In genomic region chr10:40008847-40009246, GRCm38 (mm10) we compare ENCODE assay signal across 10 mouse cellular contexts. TPM values are rescaled to one million over a fixed set of nuclear protein-coding genes. Genes with fewer than 3 reads are reported as not detected.
DNase-seq lines count a peak whose midpoint lies in the region; ATAC-seq and TF ChIP-seq lines count a peak whose summit lies in the region.
"Not testable (repeated sequence)": the region's sequence is repeated elsewhere in the genome, so short reads cannot be mapped to it uniquely, and the experiment has no call there.
"Had no signal": no experiment of that assay in that cellular context is flagged by ENCODE, and none has a peak within 500 bp of the region (broad histone marks: within the 10 kb centered on the region; RNA-seq: fewer than 3 reads in every experiment).

No protein-coding gene starts in this region.

- not testable (repeated sequence) for H3K4me3 ChIP-seq in forebrain, embryonic 11.5 days (ENCODE audit: low read depth, low read length); kidney, adult 2 months (ENCODE audit: insufficient read depth, low read depth, low read length)

- H3K4me1 ChIP-seq in forebrain, embryonic 11.5 days (replicated peaks; ENCODE audit: control insufficient read depth, insufficient read depth, low read length); kidney, adult 2 months (ENCODE audit: control insufficient read depth, insufficient read depth, low read length): not testable (repeated sequence)

- H3K27ac ChIP-seq in forebrain, embryonic 11.5 days (ENCODE audit: low read depth, low read length); kidney, adult 2 months (ENCODE audit: insufficient read depth, low read depth, low read length): not testable (repeated sequence)

- TF ChIP-seq CTCF in kidney, adult 2 months (conservative IDR thresholded peaks at IDR 0.05; ENCODE audit: insufficient read depth, insufficient read length, low read depth, low read length) = not testable (repeated sequence)

- TF ChIP-seq POLR2A in kidney, adult 2 months (IDR thresholded peaks at IDR 0.05; ENCODE audit: low read depth, low read length) = not testable (repeated sequence)

- not testable (repeated sequence) for H3K9me3 ChIP-seq in forebrain, embryonic 11.5 days (ENCODE audit: control insufficient read depth, low read length)

- not testable (repeated sequence) for H3K4me2 ChIP-seq in forebrain, embryonic 11.5 days (ENCODE audit: low read depth, low read length, severe bottlenecking)

- peak; percentile 18 for DNase-seq in brain, adult 2 months (ENCODE audit: low read depth, low spot score)
- DNase-seq in forebrain, embryonic 11.5 days (ENCODE audit: low spot score) = peak; percentile 23
- peak; percentile 52 for DNase-seq in heart, adult 11 months
- DNase-seq in kidney, adult 2 months = peak; percentile 39
- DNase-seq in kidney, adult 9 months = peak; percentile 34

- WGBS in forebrain, embryonic 11.5 days = 82% methylated on average over 4 of the region's 4 CpGs
- WGBS in kidney, adult 2 months = 54% methylated on average over 4 of the region's 4 CpGs

- not testable (repeated sequence) for H3K27me3 ChIP-seq in forebrain, embryonic 11.5 days (ENCODE audit: control insufficient read depth, insufficient read depth, low read length); kidney, adult 2 months (replicated peaks; ENCODE audit: control insufficient read depth, insufficient read depth, low read length)

- ATAC-seq in forebrain, embryonic 11.5 days (replicated peaks; ENCODE audit: low FRiP score) = not testable (repeated sequence)
- ATAC-seq in frontal cortex, adult (ENCODE audit: low TSS enrichment) = peak; percentile 55; the same call in 1 of the 2 replicates

- not testable (repeated sequence) for H3K9ac ChIP-seq in forebrain, embryonic 11.5 days (ENCODE audit: low read length)

- H3K36me3 ChIP-seq in forebrain, embryonic 11.5 days (ENCODE audit: control insufficient read depth, insufficient read depth, low read length); kidney, adult 2 months (ENCODE audit: control insufficient read depth, insufficient read depth, low read length): not testable (repeated sequence)

RNA-seq across cellular contexts. Expression of gene Mfsd4b1, which starts 16.2 kb away (rescaled TPM):
- polyA plus RNA-seq in forebrain, embryonic 11.5 days (2014; fragmentation: Nextera tagmentation; extraction: Ambion mirVana) = not detected in 2 replicates
- 81.5 and 102 TPM in 2 replicates for polyA plus RNA-seq in kidney, adult 2 months (2012; rRNA removed)
- polyA plus RNA-seq: activated CD4-positive, CD25-positive, alpha-beta regulatory T cell, adult 4 months; C2C12; CD4-positive, CD25-positive, alpha-beta regulatory T cell, adult 4 months; G1E had no signal

RNA-seq across cellular contexts. Expression of gene Mfsd4b5, which starts 22.4 kb away (rescaled TPM):
- 0.08 TPM in 1 of 2 replicates, not detected in the other for polyA plus RNA-seq in forebrain, embryonic 11.5 days (2014; fragmentation: Nextera tagmentation; extraction: Ambion mirVana)
- polyA plus RNA-seq in kidney, adult 2 months (2012; rRNA removed) = 223 and 249 TPM in 2 replicates
- polyA plus RNA-seq: G1E had no signal

RNA-seq across cellular contexts. Expression of gene Mfsd4b3, which starts 48.9 kb away (rescaled TPM):
- 0.13 TPM in 1 of 2 replicates, not detected in the other for polyA plus RNA-seq in forebrain, embryonic 11.5 days (2014; fragmentation: Nextera tagmentation; extraction: Ambion mirVana)
- 15.8 and 17.4 TPM in 2 replicates for polyA plus RNA-seq in kidney, adult 2 months (2012; rRNA removed)
- polyA plus RNA-seq: activated CD4-positive, CD25-positive, alpha-beta regulatory T cell, adult 4 months; CD4-positive, CD25-positive, alpha-beta regulatory T cell, adult 4 months; G1E had no signal

Comparison
In these comparisons a context has a peak if more than half of its experiments do, and no peak if none do; other contexts are left out.
1. RNA of gene Mfsd4b1, which starts 16.2 kb away (polyA plus RNA-seq): 81.5 to 102 TPM in kidney, adult 2 months; not detected in forebrain, embryonic 11.5 days; every median in the first group is over 10 times any median in the second.
2. RNA of gene Mfsd4b5, which starts 22.4 kb away (polyA plus RNA-seq): 223 to 249 TPM in kidney, adult 2 months; 0.08 TPM in forebrain, embryonic 11.5 days; every median in the first group is over 100 times any median in the second.
3. RNA of gene Mfsd4b3, which starts 48.9 kb away (polyA plus RNA-seq): 15.8 to 17.4 TPM in kidney, adult 2 months; 0.13 TPM in forebrain, embryonic 11.5 days; every median in the first group is over 10 times any median in the second.
4. Peak in every context shown above with its lines, with median percentiles within 50 percentile points of each other: DNase-seq.